Mouse (Mus musculus) heart, postnatal 25 days (tissue): Measurements from ENCODE around the gene Coa6. TPM values are rescaled to one million over a fixed set of nuclear protein-coding genes. Genes with fewer than 3 reads are reported as not detected.
"Not testable (repeated sequence)": the region's sequence is repeated elsewhere in the genome, so short reads cannot be mapped to it uniquely, and the experiment has no call there.

Experiments used
- DNase-seq: peaks from one replicate; pipeline ENCODE4 v3.0.0; 2022; ENCODE audit warnings: low spot score
- intact Hi-C: fragments of 180-260 bp; cut with DNase I; formaldehyde crosslinking; loops from one replicate; pipeline ENCODE4 v1.15.1; 2025
- total RNA-seq, 2 experiments: library from RNA; stranded (reverse); gene quantifications; 2 replicates each; pipeline ENCODE4 v1.2.3; 2021

The Coa6 gene
- total RNA-seq, result 10 to 100 TPM; 24.8 to 26.2 TPM

DNA sequence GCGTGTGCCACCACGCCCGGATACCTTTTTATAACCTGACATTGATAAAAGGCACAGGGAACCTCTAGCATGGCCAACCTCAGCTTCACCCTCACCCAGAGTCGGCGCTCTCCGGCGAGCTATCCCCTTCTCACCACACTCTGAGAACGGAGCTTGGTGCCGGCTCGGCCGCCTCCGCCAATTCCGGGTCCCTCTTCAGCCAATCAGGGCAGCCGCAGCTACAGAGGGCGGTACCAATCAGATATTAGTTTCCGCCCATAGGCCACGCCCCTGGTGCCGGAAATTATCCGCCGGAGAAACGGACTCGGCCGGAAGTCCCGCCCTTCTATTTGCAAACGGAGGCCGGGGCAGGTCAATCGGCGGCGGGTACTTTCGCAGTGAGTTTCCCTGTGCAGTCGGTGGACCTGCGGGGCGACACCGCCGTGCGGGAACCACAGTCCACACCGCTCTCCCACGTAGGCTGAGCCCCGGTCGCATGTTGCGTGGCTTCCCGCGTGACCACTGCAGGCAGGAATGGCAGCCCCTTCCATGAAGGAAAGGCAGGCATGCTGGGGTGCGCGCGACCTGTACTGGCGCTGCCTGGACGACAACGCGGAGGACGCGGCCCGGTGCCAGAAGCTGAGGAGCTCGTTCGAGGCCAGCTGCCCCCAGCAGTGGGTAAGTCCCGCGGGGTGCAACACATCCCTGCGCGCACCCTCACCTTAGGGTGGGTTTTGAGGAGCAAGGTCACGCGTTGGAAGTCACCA is at the start of gene Coa6:
Gene Coa6, plus strand, starts transcription at position 342 of the 746 bp plus-strand sequence.
- intact Hi-C loops, result loop anchor here (5.0 kb wide), 1 partner anchor 525 kb away; the partner anchor contains the start of gene Tomm20
- DNase-seq, result peak; percentile 94

GRCm38 (mm10) chr8:126379580-126379979 is 42.7 kb upstream of the Coa6 start:
- intact Hi-C loops, result no loop called here
- DNase-seq, result no peak

DNA sequence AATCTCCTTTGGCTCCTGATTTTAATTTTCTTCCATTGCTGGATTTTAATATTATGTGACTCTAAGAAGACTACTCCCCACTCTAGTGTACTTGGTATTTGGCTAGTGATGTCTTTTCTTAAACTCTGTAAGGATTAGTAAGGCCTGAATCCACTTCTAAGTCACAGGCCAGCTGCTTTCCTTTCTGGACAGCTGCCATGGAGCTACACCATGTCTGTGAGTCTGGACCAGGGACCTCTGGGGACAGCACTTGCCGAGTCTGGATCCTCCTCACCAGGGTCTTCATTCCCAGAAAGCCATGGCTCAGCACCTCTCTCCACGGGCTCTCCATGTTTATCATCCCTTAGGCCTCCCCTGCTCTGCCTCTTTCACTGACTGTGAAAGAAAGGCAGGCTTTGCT is 42.2 kb upstream of the Coa6 start:
- intact Hi-C loops, result no loop called here
- DNase-seq, result no peak

DNA sequence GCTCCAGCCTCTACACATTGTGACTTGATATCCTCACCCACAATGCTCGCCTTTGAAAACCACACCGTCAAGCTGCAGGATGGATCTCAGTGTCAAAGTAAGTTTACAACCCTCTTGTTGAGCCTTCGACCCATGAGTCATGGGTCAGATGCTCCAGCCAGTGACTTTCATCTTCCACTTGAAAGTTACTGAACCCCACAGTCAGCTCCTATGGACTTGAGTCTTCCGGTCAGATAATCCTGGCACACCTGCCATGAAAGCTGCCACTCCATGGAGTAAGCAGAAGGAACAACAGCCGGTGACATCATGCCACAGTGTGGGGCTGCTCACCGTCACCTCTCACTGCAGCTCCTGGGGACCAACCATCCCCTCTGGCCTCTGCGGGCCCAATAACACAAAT is 41.0 kb upstream of the Coa6 start:
- intact Hi-C loops, result no loop called here
- no peak for DNase-seq

DNA sequence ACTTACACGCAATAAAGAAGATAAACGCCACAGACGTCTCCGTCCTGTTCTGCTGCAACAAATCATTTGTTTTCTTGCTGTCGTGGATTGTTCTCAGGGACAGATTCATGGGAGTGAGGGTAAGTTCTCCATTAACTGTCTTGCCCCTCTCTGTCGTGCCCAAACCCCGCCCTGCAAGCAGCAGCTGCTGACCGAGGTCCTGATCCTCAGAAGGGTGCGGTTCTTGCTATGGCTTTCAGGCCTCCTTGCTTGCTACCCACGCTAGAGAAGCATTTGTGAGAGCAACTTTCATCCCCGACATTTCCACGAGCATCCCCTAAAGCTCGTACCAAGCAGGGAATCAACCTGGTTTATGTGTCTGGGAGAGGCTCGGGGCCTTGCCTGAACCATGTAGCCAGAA is 40.1 kb upstream of the Coa6 start:
- no peak for DNase-seq
- intact Hi-C loops, result no loop called here

- intact Hi-C loops, result no loop called here
- DNase-seq, result no peak
These were observed 39.6 kb upstream of the Coa6 start for GRCm38 (mm10) chr8:126382749-126383148.

GRCm38 (mm10) chr8:126387566-126387965 is 34.7 kb upstream of the Coa6 start:
- no peak for DNase-seq
- intact Hi-C loops, result no loop called here

- no peak for DNase-seq
- intact Hi-C loops, result no loop called here
These were observed 30.8 kb upstream of the Coa6 start for GRCm38 (mm10) chr8:126391541-126391940.

DNA sequence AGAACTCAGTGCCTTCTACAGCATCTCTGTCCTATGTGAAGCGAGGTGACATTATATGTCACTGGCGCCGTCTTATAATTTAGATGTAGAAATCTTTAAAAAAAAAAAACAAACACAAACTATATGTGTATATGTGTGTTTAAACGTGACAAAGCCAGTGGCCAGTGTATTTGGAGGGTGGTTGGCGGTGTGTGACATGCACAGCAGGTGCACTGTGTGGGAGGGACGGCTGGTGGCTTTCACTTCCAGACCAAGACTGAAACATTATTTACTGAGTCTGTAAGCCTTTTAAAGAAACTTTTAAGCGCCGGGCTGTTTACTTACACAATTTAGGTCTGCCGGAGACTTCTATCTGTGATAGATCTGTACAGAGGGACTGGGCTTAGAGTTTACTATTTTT is 26.9 kb upstream of the Coa6 start:
- DNase-seq, result no peak
- intact Hi-C loops, result no loop called here

DNA sequence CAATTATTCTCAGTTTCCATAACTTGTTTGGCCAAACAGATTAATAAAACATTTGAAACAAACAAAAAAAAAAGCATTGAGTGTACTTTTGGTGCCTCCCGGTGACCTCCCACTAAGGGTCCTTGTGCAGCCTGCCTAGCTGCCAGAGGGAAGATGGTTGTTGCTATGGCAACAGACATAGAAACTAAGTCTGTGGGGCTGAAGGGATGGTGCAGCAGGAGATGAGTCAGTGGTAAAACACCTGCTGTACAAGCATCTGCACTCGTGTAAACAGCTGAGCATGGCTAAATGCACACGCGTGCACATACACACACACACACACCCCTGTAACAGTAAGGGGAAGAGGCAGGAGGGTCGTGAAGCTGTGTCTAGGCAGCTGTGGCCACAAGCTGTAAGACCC is 26.4 kb upstream of the Coa6 start:
- intact Hi-C loops, result no loop called here

GRCm38 (mm10) chr8:126398349-126398748 is 24.0 kb upstream of the Coa6 start:
- intact Hi-C loops, result no loop called here

More for the DNA sequence above, 26.4 kb upstream of the Coa6 start:
- no peak for DNase-seq

DNA sequence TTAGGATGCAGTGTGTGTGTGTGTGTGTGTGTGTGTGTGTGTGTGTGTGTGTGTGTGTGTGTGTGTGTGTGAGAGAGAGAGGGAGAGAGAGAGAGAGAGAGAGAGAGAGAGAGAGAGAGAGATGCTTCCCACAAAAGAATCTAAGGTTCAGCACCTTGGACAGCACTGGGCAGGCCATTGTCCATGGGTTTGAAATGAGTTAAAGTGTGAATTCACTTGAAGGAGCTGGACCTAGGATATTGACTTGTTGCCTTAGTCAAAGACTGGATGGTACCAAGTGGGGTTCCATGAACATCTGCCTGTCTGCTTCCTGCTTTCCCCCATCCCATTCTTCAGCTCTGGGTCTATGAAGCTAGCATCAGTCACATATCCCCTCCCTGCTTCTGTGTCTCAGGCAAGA is 17.8 kb upstream of the Coa6 start:
- DNase-seq, intact Hi-C loops: not testable (repeated sequence)

More at GRCm38 (mm10) chr8:126398349-126398748, 24.0 kb upstream of the Coa6 start:
- no peak for DNase-seq

DNA sequence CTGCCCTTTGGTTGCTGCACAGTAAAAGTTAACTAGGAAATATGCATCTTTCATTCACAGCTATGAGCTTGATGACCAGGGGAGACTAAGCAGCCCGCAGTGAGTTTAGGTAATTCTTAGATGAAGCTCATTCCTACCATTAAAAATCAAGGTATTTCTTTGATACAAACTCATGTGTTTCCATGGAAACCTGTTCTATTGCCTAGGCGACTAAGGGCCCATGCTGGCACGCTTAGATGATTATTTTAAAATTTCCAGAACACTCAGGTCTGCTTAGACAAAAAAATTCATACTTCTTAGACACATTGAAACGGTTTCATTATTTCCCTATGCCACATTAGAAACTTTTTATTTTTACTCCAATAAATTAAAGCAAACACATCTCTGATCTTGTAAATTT is 17.3 kb upstream of the Coa6 start:
- intact Hi-C loops, result no loop called here
- DNase-seq, result no peak

GRCm38 (mm10) chr8:126420834-126421233 is 1.5 kb upstream of the Coa6 start:
- intact Hi-C loops, result loop anchor here (5.0 kb wide), 1 partner anchor 526 kb away; the partner anchor contains the start of gene Tomm20

DNA sequence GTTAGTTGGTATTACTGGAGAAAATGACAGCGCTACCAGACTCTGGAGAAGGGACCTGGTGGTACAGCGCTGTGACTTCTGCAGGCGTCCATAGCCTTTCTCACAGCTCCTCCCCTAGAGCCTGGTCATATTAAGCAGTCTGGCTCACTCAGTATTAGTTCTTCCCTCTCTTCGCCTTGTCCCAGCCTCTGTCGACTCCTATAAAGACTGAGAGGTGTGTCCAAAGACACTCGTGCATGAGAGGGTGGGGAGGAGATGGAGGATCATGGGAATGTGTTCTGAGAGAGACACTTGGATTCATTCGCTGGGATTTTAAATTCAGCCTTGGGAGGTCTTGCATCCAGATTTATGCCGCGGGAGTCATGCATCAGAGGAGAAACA is 595 bp downstream of the Coa6 start:
- no peak for DNase-seq
- intact Hi-C loops, result loop anchor here (5.0 kb wide), 1 partner anchor 524 kb away; the partner anchor contains the start of gene Tomm20

More at GRCm38 (mm10) chr8:126420834-126421233, 1.5 kb upstream of the Coa6 start:
- no peak for DNase-seq

GRCm38 (mm10) chr8:126424163-126424562 is 1.8 kb downstream of the Coa6 start:
- no peak for DNase-seq
- intact Hi-C loops, result loop anchor here (5.0 kb wide), 1 partner anchor 523 kb away; the partner anchor contains the start of gene Tomm20

GRCm38 (mm10) chr8:126424946-126425345 is 2.6 kb downstream of the Coa6 start:
- intact Hi-C loops, result loop anchor here (5.0 kb wide), 1 partner anchor 522 kb away; the partner anchor contains the start of gene Tomm20
- DNase-seq, result no peak

GRCm38 (mm10) chr8:126429635-126430034 is 7.3 kb downstream of the Coa6 start:
- intact Hi-C loops, result no loop called here
- DNase-seq, result no peak

GRCm38 (mm10) chr8:126433827-126434226 is 11.5 kb downstream of the Coa6 start:
- intact Hi-C loops, result no loop called here
- DNase-seq, result no peak

GRCm38 (mm10) chr8:126438937-126439336 is 16.6 kb downstream of the Coa6 start:
- DNase-seq, result no peak
- intact Hi-C loops, result no loop called here

DNA sequence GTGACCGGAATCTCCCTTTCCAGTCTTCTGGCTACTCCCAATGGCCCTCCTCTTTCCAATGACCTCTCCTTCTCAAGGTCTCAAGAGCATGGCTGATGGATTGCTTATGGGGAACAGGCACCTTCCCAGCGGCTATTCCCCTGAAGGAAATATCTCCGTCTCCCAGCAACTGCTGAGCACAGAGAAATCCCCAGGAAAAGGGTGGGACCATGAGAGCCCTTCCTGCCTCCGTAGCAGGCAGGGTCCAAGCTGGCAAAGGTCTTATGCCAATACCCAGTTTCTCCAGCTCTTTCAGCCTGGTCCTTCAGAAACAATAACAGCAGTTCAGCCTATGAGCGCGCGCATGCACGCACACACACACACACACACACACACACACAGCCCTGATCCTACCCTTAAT is 28.8 kb downstream of the Coa6 start:
- DNase-seq, result no peak
- intact Hi-C loops, result no loop called here

GRCm38 (mm10) chr8:126455383-126455782 is 33.1 kb downstream of the Coa6 start:
- no peak for DNase-seq
- intact Hi-C loops, result no loop called here
